Mouse (Mus musculus) right cerebral cortex, adult 18-20 months (tissue): ENCODE data around the gene Dad1.
A peak's percentile ranks its signal among the peaks of the same experiment; 100 is the strongest.
"Not testable (repeated sequence)": the region's sequence is repeated elsewhere in the genome, so short reads cannot be mapped to it uniquely, and the experiment has no call there.

Source experiments
- DNase-seq: peaks from one replicate; pipeline ENCODE4 v3.0.0; 2022; ENCODE audit warnings: mixed read lengths

Dad1 gene

GRCm38 (mm10) chr14:54244183-54244582, 9.7 kb downstream of the Dad1 start:
- DNase-seq = no peak

- DNase-seq = no peak
These were observed 13.4 kb downstream of the Dad1 start for GRCm38 (mm10) chr14:54240542-54240941.

GRCm38 (mm10) chr14:54239002-54239736, 14.7 kb downstream of the Dad1 start:
- peak; percentile 77 for DNase-seq

GRCm38 (mm10) chr14:54236881-54237280, 17.0 kb downstream of the Dad1 start:
- no peak for DNase-seq

GRCm38 (mm10) chr14:54235825-54236540, 17.9 kb downstream of the Dad1 start:
- DNase-seq = no peak

- no peak for DNase-seq
These were observed 19.5 kb downstream of the Dad1 start for GRCm38 (mm10) chr14:54234231-54235040.

- no peak for DNase-seq
These were observed 20.3 kb downstream of the Dad1 start for GRCm38 (mm10) chr14:54233559-54234143.

- peak; percentile 56 for DNase-seq
These were observed 20.9 kb downstream of the Dad1 start for GRCm38 (mm10) chr14:54232811-54233558.

- DNase-seq = no peak
These were observed 21.8 kb downstream of the Dad1 start for GRCm38 (mm10) chr14:54232143-54232542.

GRCm38 (mm10) chr14:54231176-54231956, 22.5 kb downstream of the Dad1 start:
- no peak for DNase-seq

- DNase-seq = no peak
These were observed 23.2 kb downstream of the Dad1 start for GRCm38 (mm10) chr14:54230638-54231150.

- not testable (repeated sequence) for DNase-seq
These were observed 24.1 kb downstream of the Dad1 start for GRCm38 (mm10) chr14:54229849-54230248.

- DNase-seq = no peak
These were observed 24.8 kb downstream of the Dad1 start for GRCm38 (mm10) chr14:54228933-54229713.

GRCm38 (mm10) chr14:54228501-54228900, 25.4 kb downstream of the Dad1 start:
- no peak for DNase-seq

- DNase-seq = peak; percentile 48
These were observed 25.9 kb downstream of the Dad1 start for GRCm38 (mm10) chr14:54227911-54228451.

GRCm38 (mm10) chr14:54226911-54227811, 26.7 kb downstream of the Dad1 start:
- no peak for DNase-seq

- DNase-seq = no peak
These were observed 28.2 kb downstream of the Dad1 start for GRCm38 (mm10) chr14:54225725-54226124.

- no peak for DNase-seq
These were observed 29.1 kb downstream of the Dad1 start for GRCm38 (mm10) chr14:54224484-54225467.
